Mouse (Mus musculus) left cerebral cortex, adult 18-20 months (tissue): ENCODE results near the gene Actl6b. TPM values are rescaled to one million over a fixed set of nuclear protein-coding genes. Genes with fewer than 3 reads are reported as not detected.

Source experiments
- DNase-seq, 2 experiments: peaks; one replicate each; pipeline ENCODE4 v3.0.0; 2021 to 2022; ENCODE audit warnings: low spot score in 2 of 2, mixed read lengths in 1 of 2
- total RNA-seq, 2 experiments: library from RNA; stranded (reverse); gene quantifications; 2 replicates each; pipeline ENCODE4 v1.2.3; 2021

Actl6b gene
- total RNA-seq, 2 experiments from 2014 or later, result 112 to 115 TPM

GRCm38 (mm10) chr5:137528247-137528968 lies 24.9 kb upstream of the Actl6b start:
- no peak for DNase-seq

- DNase-seq, result peak in 1 of 2 experiments; percentile 16
Observed at GRCm38 (mm10) chr5:137529221-137529995, 23.9 kb upstream of the Actl6b start.

GRCm38 (mm10) chr5:137530075-137530474 lies 23.2 kb upstream of the Actl6b start:
- DNase-seq, result peak in 1 of 2 experiments; percentile 34

GRCm38 (mm10) chr5:137530588-137531413 lies 22.5 kb upstream of the Actl6b start:
- peak; percentile 39 to 88 for DNase-seq

- DNase-seq, result peak in 1 of 2 experiments; percentile 76
Observed at GRCm38 (mm10) chr5:137531414-137532130, 21.7 kb upstream of the Actl6b start.

- DNase-seq, result peak in 1 of 2 experiments; percentile 41
Observed at GRCm38 (mm10) chr5:137532131-137532807, 21.0 kb upstream of the Actl6b start.

DNA sequence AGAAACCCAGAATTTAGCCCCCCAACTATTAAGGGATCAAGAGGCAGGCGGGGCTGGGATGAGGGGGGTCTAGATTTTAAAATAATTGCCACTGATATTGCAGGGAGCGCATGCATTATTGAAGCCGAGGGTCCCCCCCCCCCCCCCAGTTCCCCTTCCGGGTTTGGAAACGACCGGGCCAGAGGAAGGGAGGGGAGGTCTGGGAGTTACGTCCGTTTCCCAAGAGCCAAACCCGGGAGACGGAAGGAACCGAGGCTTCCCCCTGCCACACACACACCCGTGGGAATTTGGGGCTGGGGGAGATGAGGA lies 20.6 kb upstream of the Actl6b start:
- no peak for DNase-seq

DNA sequence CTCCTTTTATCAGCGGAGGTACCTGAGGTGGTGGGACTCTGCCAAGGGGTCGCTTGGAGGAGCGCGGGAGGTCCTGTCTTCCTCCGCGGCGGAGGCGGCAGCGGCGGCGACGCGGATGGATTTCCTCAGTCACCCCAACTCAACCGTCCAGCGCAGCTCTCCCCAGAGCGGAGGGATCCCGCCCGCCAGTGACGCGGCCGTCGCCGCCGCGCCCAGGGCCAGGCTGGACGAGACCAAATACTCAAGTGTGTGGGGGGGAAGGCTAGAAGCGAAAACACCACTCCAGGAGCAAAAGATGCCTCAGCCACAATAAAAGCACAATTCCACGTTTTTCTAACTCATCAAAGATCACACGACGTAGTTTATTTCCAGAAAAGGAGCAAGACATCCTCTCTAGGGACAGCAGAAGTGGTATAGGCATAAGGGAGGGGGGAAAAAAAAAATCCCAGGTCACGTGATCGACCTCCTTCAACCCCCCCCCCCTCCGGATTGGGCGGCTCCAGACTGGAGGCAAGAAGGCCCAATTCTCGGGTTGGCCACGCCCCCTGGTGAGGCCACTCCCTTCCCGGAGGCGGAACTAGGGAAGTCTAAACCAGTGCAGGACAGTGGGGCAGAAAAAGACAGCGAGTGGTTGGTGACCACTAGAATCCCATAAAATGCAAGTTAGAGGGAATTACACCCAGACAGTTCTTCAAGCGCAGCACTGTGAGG lies 20.0 kb upstream of the Actl6b start, which contains the start of the genes Epo and Gnb2:
Epo (minus strand) TSS at position 126 of the 711 bp plus-strand sequence.
Gnb2 (minus strand) TSS at position 394 of the 711 bp plus-strand sequence.
- peak; percentile 95 to 98 for DNase-seq

DNA sequence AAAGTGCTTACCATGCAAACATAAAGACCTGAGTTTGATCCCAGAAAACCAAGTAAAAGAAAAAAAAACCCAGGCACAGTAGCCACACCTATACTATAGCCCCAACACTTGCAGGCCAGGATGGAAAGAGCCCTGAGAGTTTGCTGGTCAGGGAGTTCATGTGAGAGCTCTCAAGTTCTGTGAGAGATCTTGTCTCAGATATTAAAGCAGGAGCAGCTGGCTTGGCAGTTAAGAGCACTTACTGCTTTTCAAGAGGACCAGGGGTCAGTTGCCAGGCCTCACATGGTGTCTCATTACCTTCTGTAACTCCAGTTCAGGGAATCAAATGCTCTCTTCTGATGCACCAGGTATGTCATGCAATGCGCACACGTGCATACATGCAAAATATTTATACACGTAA lies 18.6 kb upstream of the Actl6b start:
- no peak for DNase-seq

GRCm38 (mm10) chr5:137535318-137535717 lies 18.0 kb upstream of the Actl6b start:
- no peak for DNase-seq

DNA sequence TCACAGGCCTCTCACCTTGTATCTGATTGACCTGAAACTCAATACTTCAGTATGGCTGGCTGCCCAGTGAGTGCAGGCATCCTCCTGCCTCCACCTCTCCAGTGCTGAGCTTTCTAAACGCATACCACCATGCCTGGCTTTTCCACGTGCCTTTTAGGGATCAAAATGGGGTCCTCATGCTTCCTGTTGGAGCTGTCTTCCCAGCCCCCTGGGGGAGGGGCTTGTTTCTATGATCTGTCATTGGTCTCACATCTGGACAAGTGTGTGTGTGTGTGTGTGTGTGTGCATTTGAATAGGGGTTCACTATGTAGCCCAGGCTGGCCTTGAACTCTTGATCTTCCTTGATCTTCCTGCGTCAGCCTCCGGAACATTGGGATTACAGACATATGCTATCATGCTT lies 15.9 kb upstream of the Actl6b start:
- no peak for DNase-seq

DNA sequence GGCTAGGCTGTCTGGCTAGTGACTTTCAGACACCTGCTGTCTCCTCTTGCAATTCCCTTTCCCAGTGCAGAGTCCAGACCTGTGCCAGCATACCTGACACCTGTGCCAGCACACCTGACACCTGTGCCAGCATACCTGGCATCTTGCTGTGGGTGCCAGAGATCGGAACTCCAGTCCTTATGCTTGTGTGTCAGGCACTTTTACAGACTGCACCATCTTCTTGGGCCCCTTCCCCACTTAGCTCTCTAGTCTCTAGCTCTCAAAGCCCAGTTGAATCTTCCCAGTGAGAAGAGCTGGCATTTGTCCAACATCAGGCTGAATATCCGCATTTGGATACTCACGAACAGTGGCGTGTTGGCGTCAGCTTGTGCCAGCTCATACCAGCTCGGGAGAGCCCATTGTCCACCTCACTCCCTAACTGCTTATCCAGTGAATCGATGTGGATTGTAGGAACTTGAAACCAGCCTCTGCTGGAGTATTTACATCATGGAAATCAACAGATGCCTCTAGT lies 14.0 kb upstream of the Actl6b start:
- peak in 1 of 2 experiments; percentile 25 for DNase-seq

- no peak for DNase-seq
Observed at GRCm38 (mm10) chr5:137540991-137541390, 12.3 kb upstream of the Actl6b start.

- DNase-seq, result no peak
Observed at GRCm38 (mm10) chr5:137541768-137542540, 11.4 kb upstream of the Actl6b start.

GRCm38 (mm10) chr5:137544926-137545325 lies 8.4 kb upstream of the Actl6b start:
- DNase-seq, result no peak

GRCm38 (mm10) chr5:137545596-137545995 lies 7.7 kb upstream of the Actl6b start:
- DNase-seq, result no peak

DNA sequence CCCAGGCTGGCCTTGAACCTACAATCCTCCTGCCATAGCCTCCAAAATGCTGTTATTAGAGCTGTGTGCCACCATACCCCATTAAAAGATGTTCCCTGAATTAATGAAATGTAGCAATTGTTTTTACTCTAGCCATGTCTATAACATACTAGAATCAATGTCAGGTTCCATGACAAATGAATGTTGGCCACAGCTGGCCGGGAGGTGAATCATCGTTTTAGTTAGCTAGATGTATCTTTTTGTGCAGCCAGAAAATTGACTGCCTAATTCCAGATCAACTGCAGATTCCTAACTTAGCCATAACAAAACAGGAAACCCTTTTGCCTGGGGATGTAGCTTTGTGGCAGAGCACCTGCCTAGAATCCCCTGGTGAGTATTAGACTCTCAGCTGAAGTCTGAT lies 3.5 kb upstream of the Actl6b start:
- DNase-seq, result no peak

- no peak for DNase-seq
Observed at GRCm38 (mm10) chr5:137551119-137551518, 2.2 kb upstream of the Actl6b start.

GRCm38 (mm10) chr5:137553000-137553399 lies 317 bp upstream of the Actl6b start:
- DNase-seq, result no peak
